8 mouse cellular contexts compared by ENCODE assay signal in genomic region chr2:59522079-59522684, GRCm38 (mm10). TPM values are rescaled to one million over a fixed set of nuclear protein-coding genes. Genes with fewer than 3 reads are reported as not detected.
DNase-seq lines count a peak whose midpoint lies in the region; ATAC-seq lines count a peak whose summit lies in the region.

No protein-coding gene starts in this region.

- peak; percentile 89 for ATAC-seq in inflammation-experienced regulatory T-cells, adult 6 months
- peak; percentile 99 for ATAC-seq in megakaryocyte-erythroid progenitor cell, adult 5-6 weeks (replicated peaks; ENCODE audit: low FRiP score, low TSS enrichment, poor library complexity, severe bottlenecking)

- peak; percentile 60 for DNase-seq in WW6 (ENCODE audit: low read depth, low spot score)
- peak; percentile 81 to 83 for DNase-seq in cerebellum, postnatal 36 days
- DNase-seq in gastrocnemius, postnatal 10 days: peak; percentile 80
- DNase-seq in left cerebral cortex, postnatal 10 days (ENCODE audit: extremely low spot score in 1 of 2, low spot score in 2 of 2): peak; percentile 68 to 85
- DNase-seq in right cerebral cortex, postnatal 14 days: peak; percentile 85
- DNase-seq in urinary bladder, postnatal 25 days (ENCODE audit: low spot score): peak; percentile 72

- intact Hi-C loops in left cerebral cortex, postnatal 10 days (cut with DNase I): loop anchor here (10.0 kb wide), 1 partner anchor 893 kb away; no protein-coding TSS in a partner anchor

RNA-seq across cellular contexts. Expression of gene Dapl1, which starts 37.7 kb away (rescaled TPM):
- total RNA-seq in gastrocnemius, postnatal 10 days (2021): not detected
- 10 to 100 TPM in 2 of 3 experiments, not detected in 1; 14.2 to 23.9 TPM for polyA plus RNA-seq in inflammation-experienced regulatory T-cells, adult 6 months (2017; shearing (Covaris generic))
- 1 to 10 TPM; 1.8 to 2.0 TPM for total RNA-seq in left cerebral cortex, postnatal 10 days (2021)
- total RNA-seq in megakaryocyte-erythroid progenitor cell, adult 5-6 weeks (2014; fragmentation: Nextera tagmentation): not detected in 2 replicates
- not detected in 2 replicates for total RNA-seq in megakaryocyte-erythroid progenitor cell, adult 5-6 weeks (2017)

Comparison
In these comparisons a context has a peak if more than half of its experiments do, and no peak if none do; other contexts are left out.
1. Peak in every context shown above with its lines: DNase-seq and ATAC-seq.